Mouse (Mus musculus): Measurements from ENCODE around the gene Cmtm8. TPM values are rescaled to one million over a fixed set of nuclear protein-coding genes. Genes with fewer than 3 reads are reported as not detected.

The Cmtm8 gene
- polyA plus RNA-seq, 1 experiment, result 8.2 TPM

DNA sequence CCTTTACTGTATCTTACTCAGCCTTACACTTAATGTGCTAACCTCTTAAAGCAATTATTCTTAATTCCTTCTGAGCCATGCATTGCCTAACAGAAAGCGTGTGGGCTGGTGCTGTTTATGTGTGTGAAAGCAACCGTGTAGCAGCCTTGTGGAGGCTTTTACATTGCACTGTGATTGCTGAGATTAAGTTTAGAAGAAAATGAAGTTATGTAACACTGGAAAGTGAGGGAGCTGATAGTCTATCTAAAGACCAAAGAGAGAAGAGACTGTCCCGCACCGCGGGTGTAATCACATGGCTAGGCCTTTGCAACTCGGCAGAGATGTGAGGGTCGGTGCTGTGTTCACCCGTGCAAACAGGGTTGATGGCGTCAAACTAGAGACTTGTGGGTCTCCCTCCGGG, 96.9 kb downstream of the Cmtm8 start:
- Histone ChIP-seq H3K9ac (ENCODE audit: low read depth, poor library complexity, severe bottlenecking) (no peak overlapping the region), H3K27ac (ENCODE audit: insufficient read depth, low read length) (no peak overlapping the region), H3K4me3 (ENCODE audit: low read depth, low read length) (no peak overlapping the region), H3K9me3 (replicated peaks; ENCODE audit: control insufficient read depth, insufficient read depth, low read length, poor library complexity, severe bottlenecking) (no peaks in the 10 kb centered on the region), H3K4me1 (ENCODE audit: control insufficient read depth, insufficient read depth, low read length) (no peaks in the 10 kb centered on the region), H3K27me3 (ENCODE audit: control insufficient read depth, insufficient read depth, low read length, poor library complexity, severe bottlenecking) (no peaks in the 10 kb centered on the region), H3K36me3 (ENCODE audit: control insufficient read depth, insufficient read depth, low read length, poor library complexity, severe bottlenecking) (peaks cover 4% of the 10 kb centered on the region; the same call in 1 of the 2 replicates)
- TF ChIP-seq POLR2A (IDR thresholded peaks at IDR 0.05; ENCODE audit: insufficient read depth, low read length), result no peak
- TF ChIP-seq EP300 (IDR thresholded peaks at IDR 0.05; ENCODE audit: insufficient read depth, low read depth, low read length), result no peak
- TF ChIP-seq CTCF (IDR thresholded peaks at IDR 0.05; ENCODE audit: low read depth, low read length), result no peak

DNA sequence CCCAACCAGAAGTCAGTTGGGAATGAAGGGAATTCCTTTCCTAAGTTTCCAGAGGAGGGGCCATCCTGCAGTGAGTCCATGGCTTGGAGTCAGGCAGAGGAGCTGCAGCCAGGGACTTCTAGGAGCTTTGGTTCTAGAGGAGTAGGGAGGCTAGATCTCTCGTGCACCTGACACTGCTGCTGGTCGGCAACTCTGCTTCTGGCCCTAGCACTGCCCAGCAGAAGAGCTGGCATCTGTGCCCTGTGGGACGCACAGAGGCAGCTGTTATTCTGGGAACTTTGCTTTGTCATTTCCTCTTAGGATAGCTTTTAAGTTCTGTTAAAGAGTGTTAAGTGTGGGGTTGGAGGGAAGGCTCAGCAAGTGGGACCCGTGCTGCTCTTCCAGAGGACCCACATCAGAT, 98.3 kb downstream of the Cmtm8 start:
- Histone ChIP-seq H3K27ac (ENCODE audit: insufficient read depth, low read length) (no peak overlapping the region), H3K27me3 (ENCODE audit: control insufficient read depth, insufficient read depth, low read length, poor library complexity, severe bottlenecking) (no peaks in the 10 kb centered on the region), H3K4me3 (ENCODE audit: low read depth, low read length) (no peak overlapping the region), H3K36me3 (ENCODE audit: control insufficient read depth, insufficient read depth, low read length, poor library complexity, severe bottlenecking) (peaks cover 4% of the 10 kb centered on the region; the same call in 1 of the 2 replicates), H3K9me3 (replicated peaks; ENCODE audit: control insufficient read depth, insufficient read depth, low read length, poor library complexity, severe bottlenecking) (no peaks in the 10 kb centered on the region), H3K9ac (ENCODE audit: low read depth, poor library complexity, severe bottlenecking) (no peak overlapping the region), H3K4me1 (ENCODE audit: control insufficient read depth, insufficient read depth, low read length) (no peaks in the 10 kb centered on the region)
- TF ChIP-seq CTCF (IDR thresholded peaks at IDR 0.05; ENCODE audit: low read depth, low read length) (no peak), EP300 (IDR thresholded peaks at IDR 0.05; ENCODE audit: insufficient read depth, low read depth, low read length) (no peak), POLR2A (IDR thresholded peaks at IDR 0.05; ENCODE audit: insufficient read depth, low read length) (no peak)

DNA sequence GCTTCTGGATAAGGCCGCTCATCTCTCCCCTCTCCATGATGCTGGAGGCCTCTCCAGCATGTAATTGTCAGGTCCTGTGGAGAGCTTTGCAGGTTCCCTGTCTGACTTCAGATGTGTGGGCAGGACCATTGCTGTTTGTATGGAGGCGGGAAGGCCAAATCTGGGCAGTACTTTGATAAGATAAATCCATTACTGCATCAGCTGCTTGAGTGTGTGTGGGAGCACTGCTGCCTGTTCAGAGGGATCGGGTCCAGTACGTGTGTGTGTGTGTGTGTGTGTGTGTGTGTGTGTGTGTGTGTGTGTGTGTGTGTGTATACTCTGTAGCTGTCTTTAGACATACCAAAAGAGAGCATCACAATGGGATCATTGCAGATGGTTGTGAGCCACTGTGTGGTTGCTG, 98.8 kb downstream of the Cmtm8 start:
- Histone ChIP-seq H3K4me3 (ENCODE audit: low read depth, low read length) (no peak overlapping the region), H3K4me1 (ENCODE audit: control insufficient read depth, insufficient read depth, low read length) (no peaks in the 10 kb centered on the region), H3K9ac (ENCODE audit: low read depth, poor library complexity, severe bottlenecking) (no peak overlapping the region), H3K27ac (ENCODE audit: insufficient read depth, low read length) (no peak overlapping the region), H3K9me3 (replicated peaks; ENCODE audit: control insufficient read depth, insufficient read depth, low read length, poor library complexity, severe bottlenecking) (no peaks in the 10 kb centered on the region), H3K36me3 (ENCODE audit: control insufficient read depth, insufficient read depth, low read length, poor library complexity, severe bottlenecking) (peaks cover 4% of the 10 kb centered on the region; the same call in 1 of the 2 replicates), H3K27me3 (ENCODE audit: control insufficient read depth, insufficient read depth, low read length, poor library complexity, severe bottlenecking) (no peaks in the 10 kb centered on the region)
- no peak for TF ChIP-seq POLR2A (IDR thresholded peaks at IDR 0.05; ENCODE audit: insufficient read depth, low read length)
- no peak for TF ChIP-seq EP300 (IDR thresholded peaks at IDR 0.05; ENCODE audit: insufficient read depth, low read depth, low read length)
- TF ChIP-seq CTCF (IDR thresholded peaks at IDR 0.05; ENCODE audit: low read depth, low read length), result no peak

- Histone ChIP-seq H3K27ac (ENCODE audit: insufficient read depth, low read length) (no peak overlapping the region), H3K27me3 (ENCODE audit: control insufficient read depth, insufficient read depth, low read length, poor library complexity, severe bottlenecking) (no peaks in the 10 kb centered on the region), H3K9ac (ENCODE audit: low read depth, poor library complexity, severe bottlenecking) (no peak overlapping the region), H3K9me3 (replicated peaks; ENCODE audit: control insufficient read depth, insufficient read depth, low read length, poor library complexity, severe bottlenecking) (no peaks in the 10 kb centered on the region), H3K4me3 (ENCODE audit: low read depth, low read length) (no peak overlapping the region), H3K4me1 (ENCODE audit: control insufficient read depth, insufficient read depth, low read length) (no peaks in the 10 kb centered on the region), H3K36me3 (ENCODE audit: control insufficient read depth, insufficient read depth, low read length, poor library complexity, severe bottlenecking) (peaks cover 4% of the 10 kb centered on the region; the same call in 1 of the 2 replicates)
- TF ChIP-seq POLR2A (IDR thresholded peaks at IDR 0.05; ENCODE audit: insufficient read depth, low read length) (no peak), CTCF (IDR thresholded peaks at IDR 0.05; ENCODE audit: low read depth, low read length) (no peak), EP300 (IDR thresholded peaks at IDR 0.05; ENCODE audit: insufficient read depth, low read depth, low read length) (no peak)
Observed at GRCm38 (mm10) chr9:114742731-114743130, 101.2 kb downstream of the Cmtm8 start.

DNA sequence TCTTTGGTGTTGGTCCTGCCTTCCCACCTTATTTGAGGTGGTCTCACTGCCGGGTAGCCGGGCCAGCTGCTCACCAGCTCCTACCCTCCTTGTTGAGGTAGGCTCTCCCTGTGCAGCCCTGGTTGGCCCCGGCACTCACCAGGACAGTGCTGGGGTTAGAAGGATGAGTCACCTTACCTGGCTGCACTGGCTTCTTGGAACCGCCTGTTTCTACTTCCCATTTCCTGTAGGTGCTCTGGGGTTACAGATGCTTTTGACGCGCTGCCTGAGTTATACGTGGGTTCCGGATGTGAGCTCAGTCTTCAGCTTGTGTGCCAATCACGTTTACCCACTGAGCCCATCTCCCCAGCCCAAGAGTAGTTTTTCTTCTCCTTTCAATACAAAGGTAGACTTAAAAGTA, 103.6 kb downstream of the Cmtm8 start:
- no peaks in the 10 kb centered on the region for H3K9me3 ChIP-seq (replicated peaks; ENCODE audit: control insufficient read depth, insufficient read depth, low read length, poor library complexity, severe bottlenecking)
- H3K4me3 ChIP-seq (ENCODE audit: low read depth, low read length), result no peak overlapping the region
- H3K27ac ChIP-seq (ENCODE audit: insufficient read depth, low read length), result no peak overlapping the region
- H3K9ac ChIP-seq (ENCODE audit: low read depth, poor library complexity, severe bottlenecking), result no peak overlapping the region
- no peak for TF ChIP-seq CTCF (IDR thresholded peaks at IDR 0.05; ENCODE audit: low read depth, low read length)
- no peak for TF ChIP-seq POLR2A (IDR thresholded peaks at IDR 0.05; ENCODE audit: insufficient read depth, low read length)
- TF ChIP-seq EP300 (IDR thresholded peaks at IDR 0.05; ENCODE audit: insufficient read depth, low read depth, low read length), result no peak
- H3K4me1 ChIP-seq (ENCODE audit: control insufficient read depth, insufficient read depth, low read length), result no peaks in the 10 kb centered on the region
- no peaks in the 10 kb centered on the region for H3K36me3 ChIP-seq (ENCODE audit: control insufficient read depth, insufficient read depth, low read length, poor library complexity, severe bottlenecking)
- no peaks in the 10 kb centered on the region for H3K27me3 ChIP-seq (ENCODE audit: control insufficient read depth, insufficient read depth, low read length, poor library complexity, severe bottlenecking)

Other genes with a start within 250 kb of the Cmtm8 start
- 57.6 and 61.0 TPM in 2 replicates for gene Cnot10, start 204.0 kb downstream of the Cmtm8 start, polyA plus RNA-seq (2011; ENCODE audit: insufficient read depth, insufficient read length, low read depth, missing spikeins)
- 73.5 and 73.8 TPM in 2 replicates for gene Dync1li1, start 155.4 kb downstream of the Cmtm8 start, polyA plus RNA-seq (2011; ENCODE audit: insufficient read depth, insufficient read length, low read depth, missing spikeins)
- 47.4 and 49.3 TPM in 2 replicates for gene Cmtm6, start 113.0 kb downstream of the Cmtm8 start, polyA plus RNA-seq (2011; ENCODE audit: insufficient read depth, insufficient read length, low read depth, missing spikeins)
- 60.6 and 63.7 TPM in 2 replicates for gene Cmtm7, start 62.3 kb downstream of the Cmtm8 start, polyA plus RNA-seq (2011; ENCODE audit: insufficient read depth, insufficient read length, low read depth, missing spikeins)
- gene Gpd1l, start 89.8 kb upstream of the Cmtm8 start, polyA plus RNA-seq (2011; ENCODE audit: insufficient read depth, insufficient read length, low read depth, missing spikeins), result 14.4 and 14.5 TPM in 2 replicates
- 6.0 and 8.3 TPM in 2 replicates for gene Osbpl10, start 134.4 kb upstream of the Cmtm8 start, polyA plus RNA-seq (2011; ENCODE audit: insufficient read depth, insufficient read length, low read depth, missing spikeins)
- 3,274 and 3,343 TPM in 2 replicates for gene Rps27rt, start 138.6 kb upstream of the Cmtm8 start, polyA plus RNA-seq (2011; ENCODE audit: insufficient read depth, insufficient read length, low read depth, missing spikeins)